Mouse (Mus musculus) heart, postnatal 14 days (tissue): ENCODE results near the gene Sugp1. TPM values are rescaled to one million over a fixed set of nuclear protein-coding genes. Genes with fewer than 3 reads are reported as not detected.
"Not testable (repeated sequence)": the region's sequence is repeated elsewhere in the genome, so short reads cannot be mapped to it uniquely, and the experiment has no call there.

Source experiments
- DNase-seq, 2 experiments: peaks; one replicate each; pipeline ENCODE4 v3.0.0; 2021 to 2022
- intact Hi-C: fragments of 180-260 bp; cut with DNase I; formaldehyde crosslinking; loops from one replicate; pipeline ENCODE4 v1.15.1; 2025
- long read RNA-seq, 2 experiments: library from polyadenylated mRNA; stranded (forward); transcript quantifications; one replicate each; pipeline ENCODE4 v2.0.0; 2021
- total RNA-seq, 2 experiments: library from RNA; stranded (reverse); gene quantifications; 2 replicates each; pipeline ENCODE4 v1.2.3; 2021

Gene Sugp1
- 10 to 100 TPM; 19.1 to 19.4 TPM for total RNA-seq
- long read RNA-seq, experiment 1, transcript Sugp1-201 (14 exons, 2,681 nt) = major isoform, 24 of 27 reads
- long read RNA-seq, experiment 1, partial matches to known transcripts = 2 of 27 reads
- long read RNA-seq, experiment 1, other reads (novel, unspliced or antisense) = 1 of 27 reads
- long read RNA-seq, experiment 2, transcript Sugp1-201 (14 exons, 2,681 nt) = major isoform, 14 of 20 reads
- long read RNA-seq, experiment 2, partial matches to known transcripts = 4 of 20 reads
- long read RNA-seq, experiment 2, other reads (novel, unspliced or antisense) = 2 of 20 reads

DNA sequence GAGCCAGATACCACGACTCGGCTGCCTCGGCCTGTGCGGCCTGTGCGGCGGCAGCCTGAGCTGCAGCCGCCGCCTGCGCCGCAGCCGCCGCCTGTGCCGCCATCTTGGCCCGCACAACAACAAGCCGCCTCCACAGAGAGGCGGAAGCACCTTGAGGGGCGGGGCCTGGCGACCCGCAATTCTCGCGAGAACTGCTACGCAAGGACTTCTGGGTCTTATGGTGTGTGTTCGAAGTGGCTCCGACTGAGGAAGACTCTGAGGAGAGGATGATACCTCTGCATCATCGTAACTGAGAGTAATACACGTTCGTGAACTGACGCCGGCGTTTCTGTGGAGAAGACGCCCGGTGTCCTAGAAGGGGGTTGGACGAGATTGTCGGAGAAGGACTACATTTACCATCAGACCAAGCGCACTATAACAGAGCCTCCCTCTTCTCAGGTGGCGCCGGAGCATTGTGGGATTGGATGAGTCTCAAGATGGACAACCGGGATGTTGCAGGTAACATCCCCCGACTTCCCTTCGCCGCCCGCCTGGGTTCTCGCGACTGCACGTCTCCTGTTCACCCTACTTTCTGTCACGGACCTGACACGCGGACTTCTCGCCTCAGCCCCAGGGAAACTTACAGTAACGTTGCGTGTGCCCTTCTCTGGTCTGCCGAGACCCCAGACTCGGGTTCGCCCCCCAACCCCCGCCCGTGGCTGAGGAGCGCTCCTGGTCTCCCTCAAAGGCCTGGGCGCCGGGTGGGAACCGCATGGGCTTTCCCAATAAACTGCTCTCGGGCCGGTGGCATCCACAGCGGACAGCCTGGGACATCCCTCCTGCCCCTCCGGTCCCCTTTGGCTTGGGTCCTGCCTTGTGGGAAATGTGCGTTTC, at the start of gene Sugp1, which contains the start of gene Mau2:
Gene Sugp1, plus strand, starts transcription at position 231 of the 873 bp plus-strand sequence.
Gene Mau2, minus strand, starts transcription at position 152 of the 873 bp plus-strand sequence.
- intact Hi-C loops = no loop called here
- peak; percentile 96 to 98 for DNase-seq

GRCm38 (mm10) chr8:69995422-69995775, 47.2 kb upstream of the Sugp1 start:
- DNase-seq = no peak
- intact Hi-C loops = loop anchor here (2.0 kb wide), 1 partner anchor 17 kb away; no protein-coding TSS in a partner anchor

- intact Hi-C loops = loop anchor here (2.0 kb wide), 1 partner anchor 17 kb away; no protein-coding TSS in a partner anchor
- peak; percentile 100 for DNase-seq
Observed at GRCm38 (mm10) chr8:69995776-69996588, 46.6 kb upstream of the Sugp1 start, which contains the start of gene Gatad2a. TSS of gene Gatad2a (minus strand) at chr8:69996384.

- no peak for DNase-seq
- intact Hi-C loops = no loop called here
Observed at GRCm38 (mm10) chr8:69996589-69997285, 45.9 kb upstream of the Sugp1 start.

DNA sequence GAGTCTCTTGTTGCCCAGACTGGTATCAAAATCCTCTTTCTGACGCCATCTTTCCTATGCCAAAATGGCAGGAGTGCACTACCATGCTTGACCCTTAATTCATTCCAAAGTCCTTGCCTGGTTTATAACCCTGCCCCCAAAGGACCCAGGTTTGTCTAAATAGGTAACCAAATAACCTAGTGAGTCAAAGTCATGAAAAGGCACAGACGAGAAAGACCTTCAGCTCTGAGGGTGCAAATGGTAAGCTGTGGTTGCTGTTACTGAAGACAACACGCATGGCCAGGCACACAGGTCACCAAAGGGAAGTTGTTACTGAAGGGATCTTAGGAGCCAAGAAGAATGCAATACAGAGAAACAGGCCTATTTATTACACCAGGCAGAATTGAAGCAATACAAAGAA, 43.9 kb upstream of the Sugp1 start:
- no peak for DNase-seq
- intact Hi-C loops = no loop called here

DNA sequence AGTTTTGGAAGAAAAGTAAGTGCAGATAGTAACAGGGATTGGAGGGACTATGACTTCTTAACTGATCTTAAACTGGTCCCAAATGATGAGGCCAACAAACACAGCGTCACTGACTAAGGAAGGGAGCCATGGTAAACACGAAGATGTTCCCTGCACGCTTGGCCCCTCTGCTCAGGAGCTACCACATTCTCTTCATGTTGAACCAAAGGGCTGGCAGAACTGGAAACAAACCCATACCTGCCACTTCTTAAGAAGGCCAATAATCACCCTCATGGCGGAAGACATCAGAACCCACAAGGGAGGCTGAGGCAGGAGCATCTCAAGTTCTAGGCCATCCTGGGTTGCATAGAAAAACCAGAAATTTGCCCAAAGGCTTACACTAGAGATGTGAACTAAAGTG, 43.4 kb upstream of the Sugp1 start:
- intact Hi-C loops = no loop called here
- no peak for DNase-seq

- intact Hi-C loops = no loop called here
- no peak for DNase-seq
Observed at GRCm38 (mm10) chr8:70000226-70000625, 42.4 kb upstream of the Sugp1 start.

DNA sequence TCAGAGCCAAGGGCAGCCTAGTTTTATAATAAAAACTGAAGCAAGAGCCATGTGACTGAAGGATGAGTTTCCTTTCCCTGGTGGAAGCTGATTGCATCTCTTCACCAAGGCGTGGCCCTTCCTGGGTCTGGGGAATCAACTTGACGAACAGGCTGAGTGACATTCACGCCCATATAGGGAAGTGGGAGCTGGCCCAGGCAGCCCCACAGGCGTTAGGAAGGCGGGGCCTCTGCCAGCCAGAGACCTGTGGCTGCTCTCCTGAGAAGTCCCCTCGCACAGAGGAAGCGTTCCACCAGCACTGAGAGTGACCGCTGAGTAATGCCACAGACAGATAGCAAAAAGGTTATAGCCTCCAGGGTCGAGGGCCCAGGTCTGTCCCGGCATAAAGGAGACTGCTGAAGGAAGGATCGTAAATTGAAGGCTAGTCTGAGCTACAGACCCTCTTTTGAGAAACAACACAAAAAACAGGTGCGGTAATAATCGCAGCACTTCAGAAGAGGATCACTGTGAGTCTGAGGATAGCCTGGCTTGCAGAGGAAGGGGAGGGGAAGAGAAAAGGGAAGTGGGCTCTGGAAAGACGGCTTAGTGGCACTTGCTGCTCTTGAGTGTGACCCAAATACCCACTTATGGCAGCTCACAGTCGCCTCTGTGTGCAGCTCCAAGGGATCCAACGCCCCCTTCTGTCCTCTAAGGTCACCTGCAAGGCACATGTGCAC, 41.3 kb upstream of the Sugp1 start:
- DNase-seq = peak; percentile 54 to 65
- intact Hi-C loops = loop anchor here (1.0 kb wide), 1 partner anchor 82 kb away; no protein-coding TSS in a partner anchor

DNA sequence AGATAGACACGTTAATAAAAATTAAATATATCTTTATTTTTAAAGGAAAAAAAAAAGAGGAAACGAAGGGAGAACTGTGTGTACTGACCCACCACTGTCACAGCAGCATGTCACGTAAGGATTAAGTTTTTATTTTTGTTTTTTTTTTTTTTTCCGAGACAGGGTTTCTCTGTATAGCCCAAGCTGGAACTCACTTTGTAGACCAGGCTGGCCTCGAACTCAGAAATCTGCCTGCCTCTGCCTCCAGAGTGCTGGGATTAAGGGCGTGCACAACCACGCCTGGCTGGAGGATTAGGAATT, 40.8 kb upstream of the Sugp1 start:
- DNase-seq = not testable (repeated sequence)
- intact Hi-C loops = loop anchor here (1.0 kb wide), 1 partner anchor 83 kb away; no protein-coding TSS in a partner anchor

- intact Hi-C loops = no loop called here
Observed at GRCm38 (mm10) chr8:70003204-70003657, 39.4 kb upstream of the Sugp1 start.

GRCm38 (mm10) chr8:70004345-70004744, 38.3 kb upstream of the Sugp1 start:
- DNase-seq = no peak
- intact Hi-C loops = no loop called here

More at GRCm38 (mm10) chr8:70003204-70003657, 39.4 kb upstream of the Sugp1 start:
- DNase-seq = no peak

DNA sequence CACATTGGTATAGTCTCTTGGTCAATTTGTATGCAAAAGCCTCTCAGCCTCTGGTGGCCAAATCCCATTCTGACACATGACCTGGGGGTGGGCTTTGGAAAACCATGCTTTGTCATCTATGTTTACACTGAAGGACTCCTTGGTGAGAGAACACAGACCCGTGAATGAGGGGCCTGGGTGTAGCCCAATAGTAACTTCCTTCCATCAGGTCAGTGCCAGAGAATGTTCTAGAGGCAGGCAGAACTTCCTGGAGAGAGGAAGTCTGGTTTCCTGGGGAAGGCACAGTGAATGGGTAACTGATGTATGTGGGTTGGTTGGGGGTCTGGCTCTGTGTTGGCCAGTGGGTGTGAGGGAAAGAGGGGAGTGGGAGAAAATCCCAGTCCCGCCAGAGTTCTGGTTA, 37.4 kb upstream of the Sugp1 start:
- peak; percentile 12 to 16 for DNase-seq
- intact Hi-C loops = no loop called here

GRCm38 (mm10) chr8:70010796-70011195, 31.8 kb upstream of the Sugp1 start:
- intact Hi-C loops, DNase-seq: not testable (repeated sequence)

- intact Hi-C loops = no loop called here
- no peak for DNase-seq
Observed at GRCm38 (mm10) chr8:70012350-70012749, 30.3 kb upstream of the Sugp1 start.

DNA sequence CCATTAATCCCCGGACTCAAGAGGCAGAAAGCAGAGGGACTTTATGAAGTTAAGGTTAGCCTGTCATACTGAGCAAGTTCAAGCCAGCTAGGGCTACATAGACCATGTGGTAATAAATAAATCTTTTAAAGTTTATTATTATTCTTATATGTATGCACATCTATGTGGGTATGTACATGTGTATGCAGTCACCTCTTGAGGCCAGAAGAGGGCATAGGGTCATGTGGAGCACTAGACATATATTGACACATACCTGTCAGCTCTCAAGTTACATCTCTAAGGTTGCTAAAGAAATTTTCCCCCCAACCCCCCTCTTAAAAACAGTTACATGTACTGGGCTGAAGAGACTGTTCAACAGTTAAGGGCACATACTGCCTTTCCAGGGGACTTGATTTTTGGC, 29.9 kb upstream of the Sugp1 start:
- no peak for DNase-seq
- intact Hi-C loops = no loop called here

GRCm38 (mm10) chr8:70015017-70015416, 27.6 kb upstream of the Sugp1 start:
- intact Hi-C loops = no loop called here
- DNase-seq = no peak

DNA sequence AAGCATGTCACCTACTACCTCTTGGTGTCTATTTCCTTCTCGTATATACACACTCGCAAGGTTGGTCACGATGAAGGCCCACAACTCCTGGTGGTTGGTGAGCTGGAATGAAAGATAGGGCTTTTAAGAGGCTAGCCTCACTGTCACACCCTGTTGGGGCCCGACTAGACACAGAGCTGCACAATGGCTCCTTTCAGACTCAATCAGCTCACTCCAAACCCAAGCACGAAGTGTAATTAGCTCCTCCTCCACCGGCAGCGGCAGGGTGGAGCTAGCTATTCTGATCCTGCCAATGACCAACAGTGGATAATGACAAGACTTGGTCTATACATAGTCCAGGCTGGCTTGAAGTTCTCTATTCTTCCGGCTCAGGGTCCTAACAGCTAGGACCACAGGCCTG, 19.0 kb upstream of the Sugp1 start:
- intact Hi-C loops = no loop called here
- no peak for DNase-seq

- DNase-seq = no peak
- intact Hi-C loops = no loop called here
Observed at GRCm38 (mm10) chr8:70026151-70026550, 16.5 kb upstream of the Sugp1 start.

GRCm38 (mm10) chr8:70030255-70030654, 12.4 kb upstream of the Sugp1 start:
- intact Hi-C loops = no loop called here
- DNase-seq = no peak
